Mouse (Mus musculus): ENCODE results near the gene Fat2. TPM values are rescaled to one million over a fixed set of nuclear protein-coding genes. Genes with fewer than 3 reads are reported as not detected.

Fat2 gene
- polyA plus RNA-seq, 1 experiment from 2014 or later: not detected

DNA sequence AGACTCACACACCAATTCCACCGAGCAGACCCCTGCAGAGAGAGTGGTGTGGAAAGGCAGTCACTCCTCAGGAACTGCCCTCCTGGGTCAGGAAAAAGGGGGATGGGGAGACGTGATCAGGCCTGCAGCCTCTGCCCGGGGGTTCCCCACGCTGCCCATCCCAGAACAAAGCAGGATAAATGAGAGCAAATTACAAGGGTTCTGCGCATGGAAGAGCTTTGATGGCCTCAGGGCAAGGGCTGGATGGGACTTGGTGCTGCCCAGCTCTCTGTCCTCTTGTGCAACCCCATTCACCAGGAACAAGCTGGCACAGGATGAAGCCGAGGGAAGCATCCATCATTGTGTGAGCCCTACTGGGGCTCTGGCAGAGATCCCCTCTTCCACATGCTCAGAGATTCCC lies 35.6 kb upstream of the Fat2 start:
- no peaks in the 10 kb centered on the region for H3K4me1 ChIP-seq (ENCODE audit: insufficient read depth)
- H3K27me3 ChIP-seq (ENCODE audit: insufficient read depth, low read length): no peaks in the 10 kb centered on the region
- TF ChIP-seq EP300 (IDR thresholded peaks at IDR 0.05; ENCODE audit: low read depth) (no peak), CTCF (IDR thresholded peaks at IDR 0.05; ENCODE audit: low read depth) (no peak)
- H3K27ac ChIP-seq (ENCODE audit: low read depth): no peak overlapping the region
- H3K9me3 ChIP-seq (ENCODE audit: low read length): no peaks in the 10 kb centered on the region
- no peak overlapping the region for H3K4me2 ChIP-seq (ENCODE audit: low read depth, low read length)
- DNase-seq (no peak), ATAC-seq (no peak)
- WGBS (ENCODE audit: insufficient replicate concordance): 64% methylated on average over 6 of the region's 6 CpGs
- H3K36me3 ChIP-seq (replicated peaks; ENCODE audit: insufficient read depth, low read length): no peaks in the 10 kb centered on the region
- no peak overlapping the region for H3K4me3 ChIP-seq (ENCODE audit: low read depth, low read length)
- H3K9ac ChIP-seq (replicated peaks): no peak overlapping the region

DNA sequence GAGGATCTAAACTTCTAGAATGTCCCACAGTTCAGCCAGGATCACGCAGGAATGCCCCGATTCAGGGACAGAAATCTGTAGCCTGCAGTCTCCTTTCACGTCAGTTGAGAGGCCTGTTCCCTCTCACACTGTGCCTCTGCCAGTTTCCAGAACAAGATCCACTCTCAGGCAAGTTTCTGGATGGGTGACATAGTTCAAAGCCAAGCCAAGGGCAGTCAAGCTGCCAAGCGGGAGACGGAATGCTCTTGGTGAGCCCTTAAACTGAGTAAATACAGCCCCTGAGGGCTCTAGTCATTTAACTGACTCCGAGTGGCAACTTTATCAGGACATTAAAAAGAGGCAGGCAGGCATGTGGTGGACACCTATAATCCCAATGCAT lies 32.7 kb upstream of the Fat2 start:
- no peak overlapping the region for H3K4me3 ChIP-seq (ENCODE audit: low read depth, low read length)
- H3K4me1 ChIP-seq (ENCODE audit: insufficient read depth): no peaks in the 10 kb centered on the region
- no peaks in the 10 kb centered on the region for H3K36me3 ChIP-seq (replicated peaks; ENCODE audit: insufficient read depth, low read length)
- H3K4me2 ChIP-seq (ENCODE audit: low read depth, low read length): no peak overlapping the region
- DNase-seq (no peak), ATAC-seq (no peak)
- H3K27me3 ChIP-seq (ENCODE audit: insufficient read depth, low read length): no peaks in the 10 kb centered on the region
- TF ChIP-seq CTCF (IDR thresholded peaks at IDR 0.05; ENCODE audit: low read depth): no peak
- TF ChIP-seq EP300 (IDR thresholded peaks at IDR 0.05; ENCODE audit: low read depth): no peak
- no peak overlapping the region for H3K9ac ChIP-seq (replicated peaks)
- WGBS (ENCODE audit: insufficient replicate concordance): 58% methylated on average over 6 of the region's 6 CpGs
- no peaks in the 10 kb centered on the region for H3K9me3 ChIP-seq (ENCODE audit: low read length)
- H3K27ac ChIP-seq (ENCODE audit: low read depth): no peak overlapping the region

DNA sequence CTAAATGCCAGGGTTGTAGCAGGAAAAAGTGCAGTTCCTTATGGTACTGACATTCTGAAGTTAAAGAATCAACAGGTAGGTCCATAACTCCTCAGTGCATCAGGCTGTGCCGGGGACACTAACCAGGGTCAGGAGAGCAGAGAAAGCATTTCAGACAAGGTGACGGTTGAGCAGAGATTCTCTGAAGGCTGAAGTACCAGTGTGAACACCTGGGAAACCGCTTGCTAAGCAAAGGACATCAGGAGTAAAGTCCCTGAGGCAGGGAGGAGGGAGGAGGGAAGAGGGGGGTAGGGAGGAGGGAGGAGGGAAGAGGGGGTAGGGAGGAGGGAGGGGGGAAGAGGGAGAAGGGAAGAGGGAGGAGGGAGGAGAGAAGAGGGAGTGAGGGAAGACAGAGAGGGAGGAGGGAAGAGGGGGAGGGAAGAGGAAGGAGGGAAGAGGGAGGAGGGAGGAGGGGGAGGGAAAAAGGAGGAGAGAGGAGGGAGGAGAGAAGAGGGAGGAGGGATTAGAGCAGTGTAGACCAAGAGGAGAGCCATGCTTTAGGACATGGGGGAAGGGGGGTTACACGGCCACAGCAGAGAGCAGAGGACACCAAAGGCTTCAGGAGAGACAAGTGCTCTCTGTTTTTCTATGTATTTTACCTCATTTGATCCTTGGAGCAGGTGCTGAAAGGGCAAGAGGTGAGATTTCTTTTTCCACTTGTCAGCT lies 32.2 kb upstream of the Fat2 start:
- Histone ChIP-seq H3K27me3 (ENCODE audit: insufficient read depth, low read length) (no peaks in the 10 kb centered on the region), H3K4me3 (ENCODE audit: low read depth, low read length) (no peak overlapping the region), H3K4me2 (ENCODE audit: low read depth, low read length) (no peak overlapping the region), H3K36me3 (replicated peaks; ENCODE audit: insufficient read depth, low read length) (no peaks in the 10 kb centered on the region), H3K9ac (replicated peaks) (no peak overlapping the region), H3K27ac (ENCODE audit: low read depth) (no peak overlapping the region), H3K9me3 (ENCODE audit: low read length) (no peaks in the 10 kb centered on the region), H3K4me1 (ENCODE audit: insufficient read depth) (no peaks in the 10 kb centered on the region)
- 57% methylated on average over 4 of the region's 4 CpGs for WGBS (ENCODE audit: insufficient replicate concordance)
- ATAC-seq (no peak), DNase-seq (no peak)
- TF ChIP-seq CTCF (IDR thresholded peaks at IDR 0.05; ENCODE audit: low read depth): no peak
- no peak for TF ChIP-seq EP300 (IDR thresholded peaks at IDR 0.05; ENCODE audit: low read depth)

GRCm38 (mm10) chr11:55367783-55368182 lies 31.4 kb upstream of the Fat2 start:
- 67% methylated on average over 10 of the region's 10 CpGs for WGBS (ENCODE audit: insufficient replicate concordance)
- TF ChIP-seq EP300 (IDR thresholded peaks at IDR 0.05; ENCODE audit: low read depth) (no peak), CTCF (IDR thresholded peaks at IDR 0.05; ENCODE audit: low read depth) (no peak)
- DNase-seq: no peak

DNA sequence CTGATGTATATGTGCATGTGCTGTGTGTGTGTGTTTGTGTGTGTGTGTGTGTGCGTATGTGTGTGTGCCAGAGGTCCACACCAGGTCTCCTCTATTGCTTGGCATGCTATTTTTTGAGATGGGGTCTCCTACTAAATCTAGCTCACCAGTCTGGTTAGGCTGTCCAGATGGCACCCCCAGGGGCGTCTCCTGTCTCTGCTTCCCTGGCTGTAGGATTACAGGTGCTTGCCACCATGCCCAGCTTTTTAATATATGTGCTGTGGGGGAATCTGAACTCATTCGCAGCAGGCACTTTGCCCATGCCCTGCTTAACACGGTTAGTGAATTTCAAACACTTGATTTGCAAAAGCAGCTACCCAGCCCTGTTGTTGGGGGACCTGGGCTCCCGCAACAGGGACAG lies 29.5 kb upstream of the Fat2 start:
- TF ChIP-seq EP300 (IDR thresholded peaks at IDR 0.05; ENCODE audit: low read depth) (no peak), CTCF (IDR thresholded peaks at IDR 0.05; ENCODE audit: low read depth) (no peak)
- no peak for ATAC-seq
- Histone ChIP-seq H3K9ac (replicated peaks) (no peak overlapping the region), H3K4me1 (ENCODE audit: insufficient read depth) (no peaks in the 10 kb centered on the region), H3K27ac (ENCODE audit: low read depth) (no peak overlapping the region), H3K27me3 (ENCODE audit: insufficient read depth, low read length) (no peaks in the 10 kb centered on the region), H3K4me2 (ENCODE audit: low read depth, low read length) (no peak overlapping the region), H3K9me3 (ENCODE audit: low read length) (no peaks in the 10 kb centered on the region), H3K36me3 (replicated peaks; ENCODE audit: insufficient read depth, low read length) (no peaks in the 10 kb centered on the region), H3K4me3 (ENCODE audit: low read depth, low read length) (no peak overlapping the region)
- WGBS (ENCODE audit: insufficient replicate concordance): 66% methylated on average over 5 of the region's 5 CpGs
- DNase-seq: no peak

More at GRCm38 (mm10) chr11:55367783-55368182, 31.4 kb upstream of the Fat2 start:
- ATAC-seq: no peak
- no peaks in the 10 kb centered on the region for H3K4me1 ChIP-seq (ENCODE audit: insufficient read depth)
- no peaks in the 10 kb centered on the region for H3K9me3 ChIP-seq (ENCODE audit: low read length)
- no peak overlapping the region for H3K4me3 ChIP-seq (ENCODE audit: low read depth, low read length)
- H3K27me3 ChIP-seq (ENCODE audit: insufficient read depth, low read length): no peaks in the 10 kb centered on the region
- H3K4me2 ChIP-seq (ENCODE audit: low read depth, low read length): no peak overlapping the region
- no peak overlapping the region for H3K9ac ChIP-seq (replicated peaks)
- no peaks in the 10 kb centered on the region for H3K36me3 ChIP-seq (replicated peaks; ENCODE audit: insufficient read depth, low read length)
- no peak overlapping the region for H3K27ac ChIP-seq (ENCODE audit: low read depth)

DNA sequence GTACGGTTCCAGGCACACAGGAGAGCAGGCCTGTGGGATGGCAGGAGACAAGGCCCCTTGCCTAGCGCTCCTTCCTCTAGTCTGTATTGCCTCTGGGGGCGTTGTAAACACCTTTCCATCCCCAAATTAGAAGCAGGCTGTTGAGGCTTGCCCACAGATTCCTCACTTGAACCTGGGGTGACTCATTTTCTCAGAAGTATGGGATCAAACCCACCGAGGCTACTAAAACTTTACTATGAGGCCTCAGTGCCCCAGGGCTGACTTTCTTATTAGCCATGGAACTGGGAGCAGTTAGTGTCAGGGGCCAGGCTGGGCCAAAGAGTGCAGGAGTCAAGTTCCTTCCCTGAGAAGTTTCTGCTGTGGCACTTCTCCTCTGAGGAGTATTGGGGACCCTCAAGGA lies 28.9 kb upstream of the Fat2 start:
- Histone ChIP-seq H3K9ac (replicated peaks) (no peak overlapping the region), H3K27ac (ENCODE audit: low read depth) (no peak overlapping the region), H3K4me3 (ENCODE audit: low read depth, low read length) (no peak overlapping the region), H3K36me3 (replicated peaks; ENCODE audit: insufficient read depth, low read length) (no peaks in the 10 kb centered on the region), H3K4me2 (ENCODE audit: low read depth, low read length) (no peak overlapping the region), H3K4me1 (ENCODE audit: insufficient read depth) (no peaks in the 10 kb centered on the region), H3K9me3 (ENCODE audit: low read length) (no peaks in the 10 kb centered on the region), H3K27me3 (ENCODE audit: insufficient read depth, low read length) (no peaks in the 10 kb centered on the region)
- TF ChIP-seq CTCF (IDR thresholded peaks at IDR 0.05; ENCODE audit: low read depth): no peak
- TF ChIP-seq EP300 (IDR thresholded peaks at IDR 0.05; ENCODE audit: low read depth): no peak
- DNase-seq (no peak), ATAC-seq (no peak)
- WGBS (ENCODE audit: insufficient replicate concordance): 60% methylated on average over 4 of the region's 4 CpGs

Data from liver, postnatal 0 days (tissue).